Mouse (Mus musculus) urinary bladder, postnatal 36 days (tissue): ENCODE measurements around the gene Ypel2.
A peak's percentile ranks its signal among the peaks of the same experiment; 100 is the strongest.

Experiments used
- DNase-seq, 2 experiments: peaks; one replicate each; pipeline ENCODE4 v3.0.0; 2022; ENCODE audit warnings: low spot score in 2 of 2, mixed read lengths in 1 of 2

The Ypel2 gene

DNA sequence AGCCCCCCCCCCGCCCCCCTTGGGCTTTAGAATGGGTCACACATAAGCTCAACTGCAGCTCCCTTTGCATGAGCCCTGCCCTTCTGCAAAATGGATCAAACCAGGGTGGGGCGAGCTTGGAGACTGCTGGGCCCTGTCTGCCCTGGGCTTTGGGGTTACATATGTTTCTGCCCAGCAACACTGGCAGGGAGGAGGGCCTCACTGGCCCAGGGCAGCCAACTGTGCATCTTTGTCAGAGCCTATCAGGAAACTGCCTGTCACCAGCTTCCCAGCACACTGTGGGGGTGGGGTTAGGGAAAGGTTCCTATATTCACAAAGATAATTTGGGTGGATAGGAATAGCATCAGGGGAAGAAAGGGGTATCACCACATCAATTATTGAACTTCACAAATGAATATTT is 95.1 kb downstream of the Ypel2 start:
- no peak for DNase-seq

DNA sequence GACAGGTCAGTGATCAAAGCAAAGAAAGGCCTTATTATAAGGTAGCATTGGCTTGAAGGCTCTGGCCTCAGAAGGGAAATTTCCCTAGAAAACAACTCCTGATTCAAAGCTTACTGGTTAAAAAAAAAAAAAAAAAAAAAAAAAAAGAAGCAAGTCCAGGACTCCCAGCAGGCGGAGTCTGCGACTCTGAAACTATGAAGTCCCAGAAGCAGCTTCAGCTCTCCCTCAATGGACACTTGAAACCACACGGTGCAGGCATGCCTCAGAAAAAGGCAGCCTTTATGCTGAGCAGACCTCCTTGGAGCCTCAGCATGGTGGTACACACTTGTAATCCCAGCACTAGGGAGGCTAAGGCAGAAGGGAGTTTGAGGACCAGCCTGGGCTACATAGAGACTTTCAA is 97.9 kb downstream of the Ypel2 start:
- no peak for DNase-seq

DNA sequence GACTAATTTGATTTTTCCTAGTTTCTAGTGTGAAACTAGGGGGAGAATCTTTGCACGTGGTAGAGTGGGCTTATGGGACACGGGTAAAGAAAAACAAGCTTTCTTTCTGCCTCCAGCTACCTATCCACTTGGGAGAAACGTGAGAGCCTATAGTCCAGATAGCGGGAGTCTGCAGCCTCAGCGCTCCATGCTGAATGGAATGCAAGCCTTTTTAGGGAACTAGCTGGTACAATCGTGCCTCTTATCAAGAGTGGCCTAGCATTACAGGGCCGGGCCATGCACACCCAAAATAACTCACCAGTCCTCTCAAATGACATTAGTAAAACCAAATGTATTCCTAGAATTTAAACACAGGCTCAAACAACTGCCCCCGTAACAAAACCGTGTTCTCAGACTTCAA is 98.4 kb downstream of the Ypel2 start:
- DNase-seq, result no peak

DNA sequence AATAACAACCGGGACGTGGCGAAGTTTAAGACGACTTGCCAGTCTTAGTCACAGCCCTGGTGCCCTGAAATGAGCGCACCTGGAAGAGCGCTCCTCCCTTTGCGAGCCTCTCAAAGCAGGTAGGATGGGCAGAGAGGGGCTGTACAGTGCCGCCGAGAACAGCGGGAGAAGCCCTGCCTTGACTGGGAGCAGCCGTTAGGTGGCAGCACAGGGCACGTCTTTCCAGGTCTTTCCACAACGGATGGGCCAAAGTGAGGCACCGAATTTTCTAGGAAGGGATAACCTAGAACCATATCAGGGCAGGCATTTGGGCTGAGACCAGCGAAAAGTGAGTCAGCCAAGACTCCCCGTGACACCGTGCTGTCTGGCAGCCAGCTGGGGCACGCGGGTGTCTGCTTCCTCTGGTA is 99.3 kb downstream of the Ypel2 start:
- DNase-seq, result peak; percentile 83 to 88

DNA sequence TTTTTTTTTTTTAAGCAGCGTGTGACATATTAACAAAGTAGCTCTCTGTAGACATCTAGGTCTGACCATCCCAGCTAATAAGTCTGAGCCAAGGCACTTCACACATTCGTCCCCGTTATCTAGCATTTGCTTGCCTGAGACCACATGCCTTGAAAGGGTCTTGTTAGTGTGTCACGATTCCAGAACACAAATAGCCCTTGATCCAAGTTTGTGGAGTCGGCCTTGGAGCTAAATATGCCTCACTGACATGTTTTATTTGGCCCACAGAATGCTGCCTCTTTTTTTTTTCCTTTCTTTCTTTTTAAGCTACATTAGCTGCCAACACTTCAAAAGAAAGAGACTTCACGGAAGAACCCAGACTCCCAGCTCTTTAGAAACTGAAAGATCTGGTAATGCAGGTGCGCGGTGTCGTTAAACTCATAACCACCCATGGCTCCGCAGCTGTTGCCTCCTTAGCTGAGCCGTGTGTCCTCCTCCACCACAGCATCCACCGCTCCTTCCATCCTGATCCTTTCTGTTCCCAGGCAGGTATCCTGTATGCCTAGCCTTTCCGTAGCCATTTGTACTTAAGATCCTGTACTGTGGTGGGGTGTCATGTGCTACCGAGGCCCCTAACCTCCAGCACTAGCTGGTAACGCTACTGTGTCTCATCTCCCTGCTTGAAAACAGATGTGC is 100.4 kb downstream of the Ypel2 start:
- no peak for DNase-seq
